Mouse (Mus musculus): ENCODE measurements around the gene Fcgrt. TPM values are rescaled to one million over a fixed set of nuclear protein-coding genes. Genes with fewer than 3 reads are reported as not detected.
"Not testable (repeated sequence)": the region's sequence is repeated elsewhere in the genome, so short reads cannot be mapped to it uniquely, and the experiment has no call there.

Gene Fcgrt
- total RNA-seq, 2 experiments from 2014 or later, result 66.1 to 71.7 TPM

- intact Hi-C loops (cut with DNase I), result loop anchor here (2.0 kb wide), 1 partner anchor 15 kb away; no protein-coding TSS in a partner anchor
- DNase-seq (ENCODE audit: low spot score), result no peak
Measured at GRCm38 (mm10) chr7:45119780-45120709, 16.4 kb upstream of the Fcgrt start.

- no peak for DNase-seq (ENCODE audit: low spot score)
- intact Hi-C loops (cut with DNase I), result no loop called here
Measured at GRCm38 (mm10) chr7:45118336-45118735, 14.7 kb upstream of the Fcgrt start.

- DNase-seq (ENCODE audit: low spot score), result no peak
- intact Hi-C loops (cut with DNase I), result no loop called here
Measured at GRCm38 (mm10) chr7:45117566-45117965, 13.9 kb upstream of the Fcgrt start.

- no peak for DNase-seq (ENCODE audit: low spot score)
- intact Hi-C loops (cut with DNase I), result no loop called here
Measured at GRCm38 (mm10) chr7:45113476-45113875, 9.8 kb upstream of the Fcgrt start.

- intact Hi-C loops (cut with DNase I), result no loop called here
- DNase-seq (ENCODE audit: low spot score), result no peak
Measured at GRCm38 (mm10) chr7:45112529-45112928, 8.9 kb upstream of the Fcgrt start.

GRCm38 (mm10) chr7:45111940-45112339 lies 8.3 kb upstream of the Fcgrt start:
- DNase-seq (ENCODE audit: low spot score), result no peak
- intact Hi-C loops (cut with DNase I), result no loop called here

GRCm38 (mm10) chr7:45110089-45110488 lies 6.4 kb upstream of the Fcgrt start:
- intact Hi-C loops (cut with DNase I), result not testable (repeated sequence)

GRCm38 (mm10) chr7:45107052-45107645 lies 3.5 kb upstream of the Fcgrt start:
- no peak for DNase-seq (ENCODE audit: low spot score)
- intact Hi-C loops (cut with DNase I), result no loop called here

More at GRCm38 (mm10) chr7:45110089-45110488, 6.4 kb upstream of the Fcgrt start:
- not testable (repeated sequence) for DNase-seq (ENCODE audit: low spot score)

GRCm38 (mm10) chr7:45106441-45106840 lies 2.8 kb upstream of the Fcgrt start:
- no peak for DNase-seq (ENCODE audit: low spot score)
- intact Hi-C loops (cut with DNase I), result no loop called here

GRCm38 (mm10) chr7:45105491-45105890 lies 1.8 kb upstream of the Fcgrt start:
- intact Hi-C loops (cut with DNase I), result loop anchor here (2.0 kb wide), 1 partner anchor 15 kb away; no protein-coding TSS in a partner anchor
- no peak for DNase-seq (ENCODE audit: low spot score)

- intact Hi-C loops (cut with DNase I), result loop anchor here (2.0 kb wide), 1 partner anchor 16 kb away; no protein-coding TSS in a partner anchor
- no peak for DNase-seq (ENCODE audit: low spot score)
Measured at GRCm38 (mm10) chr7:45104941-45105340, 1.3 kb upstream of the Fcgrt start.

- intact Hi-C loops (cut with DNase I), result loop anchor here (2.0 kb wide), 1 partner anchor 20 kb away; no protein-coding TSS in a partner anchor
- peak; percentile 39 for DNase-seq (ENCODE audit: low spot score)
Measured at GRCm38 (mm10) chr7:45102940-45103585, 588 bp downstream of the Fcgrt start.

- intact Hi-C loops (cut with DNase I), result loop anchor here (2.0 kb wide), 1 partner anchor 20 kb away; no protein-coding TSS in a partner anchor
- DNase-seq (ENCODE audit: low spot score), result no peak
Measured at GRCm38 (mm10) chr7:45102441-45102840, 1.2 kb downstream of the Fcgrt start.

- no peak for DNase-seq (ENCODE audit: low spot score)
- intact Hi-C loops (cut with DNase I), result no loop called here
Measured at GRCm38 (mm10) chr7:45100046-45100445, 3.6 kb downstream of the Fcgrt start.

GRCm38 (mm10) chr7:45098541-45099240 lies 5.0 kb downstream of the Fcgrt start:
- no peak for DNase-seq (ENCODE audit: low spot score)
- intact Hi-C loops (cut with DNase I), result no loop called here

GRCm38 (mm10) chr7:45097479-45097878 lies 6.2 kb downstream of the Fcgrt start:
- intact Hi-C loops (cut with DNase I), result no loop called here
- DNase-seq (ENCODE audit: low spot score), result no peak

GRCm38 (mm10) chr7:45095965-45096364 lies 7.7 kb downstream of the Fcgrt start:
- not testable (repeated sequence) for DNase-seq (ENCODE audit: low spot score)

GRCm38 (mm10) chr7:45095367-45095766 lies 8.3 kb downstream of the Fcgrt start:
- intact Hi-C loops (cut with DNase I), result no loop called here
- no peak for DNase-seq (ENCODE audit: low spot score)

More at GRCm38 (mm10) chr7:45095965-45096364, 7.7 kb downstream of the Fcgrt start:
- intact Hi-C loops (cut with DNase I), result not testable (repeated sequence)

- intact Hi-C loops (cut with DNase I), result no loop called here
- DNase-seq (ENCODE audit: low spot score), result no peak
Measured at GRCm38 (mm10) chr7:45094121-45094520, 9.5 kb downstream of the Fcgrt start.

GRCm38 (mm10) chr7:45093516-45093905 lies 10.1 kb downstream of the Fcgrt start:
- DNase-seq (ENCODE audit: low spot score), result no peak
- intact Hi-C loops (cut with DNase I), result no loop called here

Data from heart, postnatal 25 days (tissue).